Mouse (Mus musculus): Measurements from ENCODE around the gene Fam173a.

Fam173a gene

GRCm38 (mm10) chr17:25801029-25801428 lies 8.3 kb upstream of the Fam173a start:
- peak in 1 of 2 experiments; percentile 39 for DNase-seq (ENCODE audit: low spot score in 2 of 2)

DNA sequence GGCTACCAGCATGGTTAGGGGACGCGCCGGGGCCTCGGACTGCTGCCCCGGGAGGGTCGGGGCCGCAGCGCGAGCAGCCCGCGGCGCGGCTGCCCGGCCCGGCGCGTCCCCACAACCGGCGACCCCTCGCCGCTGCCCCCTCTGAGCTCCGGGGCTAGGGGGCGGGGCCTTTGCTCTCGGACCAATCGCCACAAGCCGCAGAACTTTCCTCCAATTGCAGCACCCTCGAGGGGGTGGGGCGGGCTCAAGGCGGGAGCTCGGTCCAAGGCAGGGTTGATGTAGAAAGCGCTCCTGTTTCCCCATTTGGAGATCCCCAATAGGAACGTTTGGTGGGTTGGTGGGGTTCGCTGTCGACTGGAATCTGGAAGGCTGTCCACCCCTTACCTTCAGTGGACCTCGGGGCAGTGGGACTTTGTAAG lies 4.3 kb upstream of the Fam173a start, which contains the start of gene Metrn:
Gene Metrn (minus strand): TSS at position 186 of the 419 bp plus-strand sequence.
- DNase-seq (ENCODE audit: low spot score in 2 of 2): peak; percentile 74 to 82

DNA sequence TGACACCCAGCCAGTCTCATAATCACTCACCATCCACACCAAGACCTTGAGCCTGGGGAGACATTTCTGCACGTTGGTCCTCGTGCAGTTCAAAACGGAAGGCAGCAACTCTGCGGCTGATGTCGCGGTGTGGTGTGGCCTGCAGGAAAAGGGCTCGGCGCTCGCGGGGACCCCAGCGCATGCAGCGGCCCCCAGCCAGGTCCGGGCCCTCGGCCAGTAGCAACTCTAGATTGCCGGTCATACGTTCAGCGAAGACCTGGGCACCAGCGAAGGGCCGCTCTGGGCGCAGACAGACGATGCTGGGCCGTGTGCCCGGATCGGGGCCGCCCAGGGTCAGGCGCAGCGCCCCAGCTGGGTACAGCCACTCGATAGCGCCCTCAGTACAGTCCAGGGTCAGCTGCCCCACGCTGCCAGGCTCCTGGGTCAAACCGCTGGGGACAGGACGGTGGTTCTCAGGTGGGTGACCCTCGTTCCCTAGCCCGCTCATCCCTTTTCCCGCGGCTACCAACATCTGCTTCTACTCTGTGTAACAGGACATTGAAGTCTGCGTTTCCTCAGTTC lies 3.6 kb upstream of the Fam173a start:
- no peak for DNase-seq (ENCODE audit: low spot score in 2 of 2)

GRCm38 (mm10) chr17:25795609-25796092 lies 3.0 kb upstream of the Fam173a start, which contains the start of gene AC134908.4:
Gene AC134908.4 (minus strand): TSS chr17:25795659.
- no peak for DNase-seq (ENCODE audit: low spot score in 2 of 2)

- DNase-seq (ENCODE audit: low spot score in 2 of 2): no peak
Measured at GRCm38 (mm10) chr17:25794998-25795397, 2.3 kb upstream of the Fam173a start.

GRCm38 (mm10) chr17:25794197-25794596 lies 1.5 kb upstream of the Fam173a start:
- no peak for DNase-seq (ENCODE audit: low spot score in 2 of 2)

DNA sequence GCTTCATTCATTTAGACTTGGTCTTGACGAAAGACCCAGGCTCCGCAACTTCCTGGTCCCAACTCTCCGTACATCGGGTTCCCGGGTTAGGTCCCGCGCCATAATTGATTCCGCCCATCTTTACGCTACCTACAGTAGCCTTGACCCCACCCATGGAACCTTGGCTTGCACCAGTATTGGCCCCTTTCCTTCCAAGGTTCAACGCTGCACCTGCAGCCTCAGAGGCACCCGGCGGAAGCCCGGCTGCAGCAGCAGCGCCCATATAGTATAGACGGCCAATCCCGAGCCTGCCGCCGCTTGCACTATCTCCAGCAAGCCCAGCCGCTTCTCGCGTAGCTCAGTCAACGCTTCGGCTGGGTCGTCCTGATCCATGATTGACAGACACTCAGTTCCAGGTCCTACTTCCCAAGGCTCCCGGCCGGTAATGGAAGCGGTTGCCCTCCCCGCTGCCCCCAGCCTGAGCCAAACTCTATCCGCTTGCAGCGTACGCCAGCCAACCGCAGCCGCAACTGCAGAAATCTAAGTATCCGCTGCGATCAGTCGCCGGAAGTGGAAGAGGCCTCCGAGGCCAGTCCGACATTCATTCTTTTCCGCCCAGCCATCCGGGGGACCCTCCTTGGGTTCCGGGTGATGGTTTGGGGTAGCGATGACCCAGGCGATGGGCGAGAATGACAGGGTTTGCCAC lies 716 bp downstream of the Fam173a start:
- DNase-seq (ENCODE audit: low spot score in 2 of 2): peak; percentile 74 to 87

DNA sequence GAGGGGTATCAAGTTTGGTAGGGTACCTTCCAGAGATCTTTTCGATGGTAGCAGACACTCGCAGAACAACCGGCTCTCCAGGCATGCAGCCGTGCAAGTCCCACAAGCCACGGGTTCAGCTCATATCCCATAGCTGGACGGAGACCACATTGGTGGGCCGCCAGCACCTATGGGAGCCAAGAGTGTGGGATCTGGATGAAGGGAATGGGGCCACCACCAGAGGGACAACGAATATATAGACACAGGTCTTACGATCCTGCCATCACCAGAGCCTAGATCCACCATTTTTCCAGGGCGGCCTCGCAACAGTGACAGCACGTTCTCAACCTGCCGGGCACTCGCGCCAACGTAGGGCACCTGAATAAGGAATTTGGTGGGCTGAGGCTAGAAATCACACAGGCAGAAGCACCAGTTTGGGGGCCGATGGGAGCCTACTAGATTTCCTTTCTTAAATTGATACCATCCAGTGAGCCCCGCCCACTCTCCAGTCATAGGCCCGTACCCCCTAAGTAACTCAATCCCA lies 1.3 kb downstream of the Fam173a start:
- no peak for DNase-seq (ENCODE audit: low spot score in 2 of 2)

- DNase-seq (ENCODE audit: low spot score in 2 of 2): no peak
Measured at GRCm38 (mm10) chr17:25786781-25787504, 5.8 kb downstream of the Fam173a start.

DNA sequence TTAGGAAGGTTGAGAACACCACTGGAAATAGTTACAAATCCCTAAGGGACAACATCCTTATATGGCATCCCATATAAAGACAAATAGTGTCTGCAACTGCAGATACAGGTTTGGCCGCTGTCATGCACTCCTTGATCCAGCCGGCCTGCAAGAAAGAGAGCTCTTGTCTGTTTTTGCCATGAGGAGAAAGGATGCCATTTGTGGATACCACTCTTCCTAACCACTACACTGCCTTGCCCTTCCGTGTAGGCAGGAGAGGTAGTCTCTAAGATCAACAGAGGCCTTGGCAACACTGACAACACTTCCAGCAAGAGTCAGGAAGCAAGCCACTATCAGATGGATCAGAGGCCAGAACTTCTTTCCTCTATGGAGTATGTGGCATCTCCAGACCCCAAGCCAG lies 6.4 kb downstream of the Fam173a start, which contains the start of gene Ccdc78:
Gene Ccdc78 (plus strand): TSS at position 301 of the 400 bp plus-strand sequence.
- no peak for DNase-seq (ENCODE audit: low spot score in 2 of 2)

DNA sequence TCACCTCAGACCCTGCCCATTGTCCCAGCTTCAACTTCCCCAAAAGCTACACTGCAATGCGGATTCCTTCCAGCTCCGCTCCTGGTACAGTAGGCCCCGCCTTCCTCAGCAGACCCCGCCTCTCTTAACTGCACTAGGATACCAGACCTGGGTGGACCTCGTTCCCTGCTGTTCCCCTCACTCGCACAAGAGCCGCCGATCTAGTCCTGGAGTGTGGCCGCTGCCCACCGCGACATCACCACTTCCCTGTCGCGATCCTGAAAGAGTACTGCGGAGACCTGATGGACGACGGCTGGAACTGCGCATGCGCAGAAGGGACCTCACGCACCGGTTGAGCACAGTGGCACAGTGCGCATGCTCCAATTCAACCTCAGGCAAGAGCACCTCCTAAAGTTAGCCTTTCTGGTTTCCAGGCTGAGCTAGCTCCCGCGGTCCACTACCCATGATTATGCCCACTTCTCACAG lies 7.4 kb downstream of the Fam173a start, which contains the start of gene Haghl:
Gene Haghl (minus strand): TSS at position 393 of the 465 bp plus-strand sequence.
- DNase-seq (ENCODE audit: low spot score in 2 of 2): peak; percentile 90 to 94

DNA sequence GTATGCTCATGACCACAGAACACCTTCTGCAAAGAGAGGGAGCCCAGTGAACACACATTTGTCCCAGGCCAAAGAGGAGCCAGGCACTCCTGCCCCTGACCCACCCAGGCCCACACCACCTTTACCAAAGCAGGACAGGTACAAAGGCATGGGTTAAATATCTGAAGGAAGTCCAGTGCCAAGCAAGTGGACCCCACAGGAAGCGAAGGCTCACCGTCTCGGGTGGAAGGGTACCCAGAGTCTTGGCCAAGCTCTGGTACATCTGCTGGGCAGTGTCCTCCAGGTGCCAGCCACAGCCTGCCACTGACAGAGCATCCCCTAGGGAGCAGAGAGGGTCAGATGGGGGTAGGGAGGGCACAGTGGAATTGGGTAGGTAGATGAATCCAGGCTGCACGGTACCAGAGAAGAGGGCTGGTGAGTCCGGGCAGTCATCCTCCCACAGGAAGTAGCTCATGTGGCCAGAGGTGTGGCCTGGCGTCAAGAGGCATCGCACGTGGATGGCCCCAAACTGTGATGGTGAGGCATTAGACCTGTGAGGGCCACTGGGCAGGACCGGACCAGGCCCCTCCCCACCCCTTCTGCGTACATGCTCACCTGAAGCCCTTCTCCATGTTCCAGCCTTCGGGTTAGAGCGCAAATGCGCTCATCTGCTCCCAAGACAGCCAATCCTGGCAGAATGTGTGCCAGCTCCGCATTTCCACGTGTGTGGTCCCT lies 8.7 kb downstream of the Fam173a start:
- no peak for DNase-seq (ENCODE audit: low spot score in 2 of 2)

- DNase-seq (ENCODE audit: low spot score in 2 of 2): no peak
Measured at GRCm38 (mm10) chr17:25783086-25783485, 9.6 kb downstream of the Fam173a start.

- no peak for DNase-seq (ENCODE audit: low spot score in 2 of 2)
Measured at GRCm38 (mm10) chr17:25781339-25781738, 11.4 kb downstream of the Fam173a start.

DNA sequence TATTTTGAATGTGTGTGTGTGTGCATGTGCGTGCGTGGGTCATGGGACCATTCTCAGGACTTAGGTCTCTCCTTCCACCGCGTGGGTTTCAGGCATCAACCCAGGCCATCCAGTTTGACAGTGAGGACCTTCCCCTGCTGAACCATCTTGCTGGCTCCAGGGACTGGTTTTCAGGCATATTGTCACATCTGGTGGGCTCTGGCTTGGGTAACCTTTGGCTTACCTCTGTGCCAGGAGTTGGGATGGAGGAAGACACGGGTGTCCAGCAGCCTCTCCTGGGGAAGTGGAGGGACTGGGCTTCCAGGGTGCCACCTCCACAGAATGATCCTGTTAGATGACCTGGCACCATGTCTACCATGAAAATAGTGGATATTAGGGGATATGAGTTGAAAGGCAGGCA lies 14.8 kb downstream of the Fam173a start:
- DNase-seq (ENCODE audit: low spot score in 2 of 2): no peak

DNA sequence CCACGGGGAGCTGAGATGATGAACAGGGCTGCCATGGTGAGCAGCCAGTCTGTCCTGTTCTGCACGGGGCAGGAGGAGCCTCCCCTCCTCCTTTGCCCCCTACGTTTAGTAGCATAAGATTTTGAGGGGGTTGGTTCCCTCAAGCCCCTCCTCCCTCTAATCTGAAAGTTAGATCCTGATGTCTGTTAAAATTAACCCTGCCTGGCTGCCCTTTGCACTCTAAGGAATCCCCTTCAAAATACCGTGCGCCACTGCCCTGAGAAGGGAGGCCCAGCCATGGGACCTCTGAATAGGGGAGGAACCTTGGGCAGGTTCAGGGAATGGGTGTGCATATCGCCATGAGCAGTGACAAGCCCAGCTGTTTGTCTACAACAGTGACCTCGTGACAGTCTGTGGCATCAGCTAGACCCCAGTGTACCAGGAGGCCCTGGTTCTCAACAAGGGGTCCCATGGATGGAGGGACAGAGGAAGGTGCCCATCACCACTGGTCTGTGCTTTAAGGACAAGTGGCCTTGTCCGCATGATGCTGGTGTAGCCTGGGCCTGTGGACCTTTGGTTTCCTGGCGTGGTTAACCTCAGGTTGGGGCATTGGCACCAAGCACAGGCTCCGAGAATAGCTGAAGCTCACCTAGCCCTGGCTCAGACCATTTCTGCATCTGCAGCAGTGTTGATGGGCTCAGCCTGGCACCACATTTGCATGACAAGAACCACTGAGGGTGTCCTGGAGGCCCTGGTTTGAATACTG lies 17.2 kb downstream of the Fam173a start:
- DNase-seq (ENCODE audit: low spot score in 2 of 2): no peak

- peak; percentile 94 to 95 for DNase-seq (ENCODE audit: low spot score in 2 of 2)
Measured at GRCm38 (mm10) chr17:25773549-25774120, 19.1 kb downstream of the Fam173a start, which contains the start of gene Narfl. Gene Narfl (plus strand): TSS chr17:25773776.

DNA sequence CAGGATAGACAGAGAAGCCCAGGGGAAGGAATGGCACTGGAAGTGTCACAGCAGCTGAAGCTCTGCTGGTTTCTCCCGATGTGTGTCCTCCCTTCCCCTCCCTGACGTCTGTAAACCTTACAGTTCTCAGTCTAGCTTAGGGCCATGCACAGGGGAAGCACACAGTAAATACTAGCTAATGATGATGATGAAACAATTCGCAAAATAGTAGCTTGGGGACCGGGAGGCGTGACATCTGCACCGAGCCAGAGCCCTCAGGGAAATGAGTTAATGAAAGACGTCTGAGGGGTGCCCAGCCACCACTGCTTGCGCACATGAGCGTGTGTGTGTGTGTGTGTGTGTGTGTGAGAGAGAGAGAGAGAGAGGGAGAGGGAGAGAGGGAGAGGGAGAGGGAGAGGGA lies 23.4 kb downstream of the Fam173a start:
- DNase-seq (ENCODE audit: low spot score in 2 of 2): no peak

- no peak for DNase-seq (ENCODE audit: low spot score in 2 of 2)
Measured at GRCm38 (mm10) chr17:25765886-25766285, 26.8 kb downstream of the Fam173a start.

DNA sequence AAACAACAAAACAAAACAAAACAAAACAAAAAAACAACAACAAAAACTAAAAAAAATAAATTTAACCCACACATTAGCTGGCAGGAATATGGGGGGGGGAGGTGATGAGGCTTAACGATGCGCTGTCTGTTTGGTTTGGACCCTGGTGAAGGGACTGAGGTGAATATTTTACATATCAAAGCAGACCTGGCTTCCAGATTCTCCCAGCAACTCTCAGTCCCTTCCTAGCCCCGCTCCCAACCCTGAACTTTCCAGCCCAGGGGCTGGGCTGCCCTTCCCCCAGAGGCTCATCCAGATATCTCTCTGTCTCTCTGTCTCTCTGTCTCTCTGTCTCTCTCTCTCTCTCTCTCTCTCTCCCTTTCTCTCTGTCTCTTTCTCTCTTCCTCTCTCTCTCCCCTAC lies 30.1 kb downstream of the Fam173a start:
- no peak for DNase-seq (ENCODE audit: low spot score in 2 of 2)

Measured in urinary bladder, adult 18-20 months (tissue).